Mouse (Mus musculus): ENCODE results near the gene Nup93. TPM values are rescaled to one million over a fixed set of nuclear protein-coding genes. Genes with fewer than 3 reads are reported as not detected.

The Nup93 gene
- polyA plus RNA-seq, 1 experiment from 2014 or later, result 106 TPM

DNA sequence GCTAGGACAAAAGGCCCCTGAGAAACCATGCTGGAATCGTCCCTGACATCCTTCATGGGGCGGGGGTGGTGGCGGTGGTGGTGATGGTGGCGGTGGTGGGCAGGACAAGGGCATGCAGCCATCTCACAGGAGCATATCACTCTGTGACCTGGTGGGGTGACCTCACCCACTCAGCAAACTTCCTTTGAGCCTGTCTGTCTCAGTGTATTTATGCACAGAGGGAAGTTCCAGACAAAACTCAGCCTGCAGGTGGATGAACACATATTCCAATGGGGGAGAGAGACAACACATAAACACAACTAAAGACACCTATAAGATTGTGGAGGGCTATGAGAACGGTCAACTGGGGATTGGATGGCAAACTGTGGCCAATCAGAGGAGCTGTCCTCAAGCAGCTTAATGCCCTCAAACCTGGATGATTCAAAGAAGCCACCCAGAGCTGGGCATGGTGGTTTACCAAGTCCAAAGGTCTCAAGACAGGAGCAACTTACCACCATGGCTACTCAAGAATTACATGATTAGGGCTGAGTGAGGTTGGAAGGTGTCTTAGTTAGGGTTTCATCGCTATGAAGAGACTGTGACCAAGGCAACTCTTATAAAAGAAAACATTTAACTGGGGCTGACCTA lies 150.4 kb downstream of the Nup93 start:
- 81% methylated on average over 6 of the region's 6 CpGs for WGBS
- Histone ChIP-seq H3K9ac (ENCODE audit: low read depth, low read length) (no peak overlapping the region), H3K36me3 (ENCODE audit: control insufficient read depth, insufficient read depth, low read length) (no peaks in the 10 kb centered on the region), H3K4me1 (replicated peaks; ENCODE audit: control insufficient read depth, insufficient read depth, low read length) (peaks cover 3% of the 10 kb centered on the region; the same call in 1 of the 2 replicates), H3K27me3 (replicated peaks; ENCODE audit: control insufficient read depth, insufficient read depth, low read length) (no peaks in the 10 kb centered on the region), H3K4me2 (no peak overlapping the region), H3K27ac (ENCODE audit: low read depth, low read length) (no peak overlapping the region), H3K4me3 (ENCODE audit: low read depth, low read length) (no peak overlapping the region), H3K9me3 (ENCODE audit: control insufficient read depth, low read length) (no peaks in the 10 kb centered on the region)
- no peak for DNase-seq (ENCODE audit: low spot score)
- no peak for ATAC-seq (replicated peaks; ENCODE audit: low FRiP score)

GRCm38 (mm10) chr8:94365410-94365981 lies 151.1 kb downstream of the Nup93 start:
- H3K4me2 ChIP-seq, result no peak overlapping the region
- peaks cover 3% of the 10 kb centered on the region; the same call in 1 of the 2 replicates for H3K4me1 ChIP-seq (replicated peaks; ENCODE audit: control insufficient read depth, insufficient read depth, low read length)
- DNase-seq (ENCODE audit: low spot score) (no peak), ATAC-seq (replicated peaks; ENCODE audit: low FRiP score) (peak; percentile 70)
- no peaks in the 10 kb centered on the region for H3K27me3 ChIP-seq (replicated peaks; ENCODE audit: control insufficient read depth, insufficient read depth, low read length)
- H3K27ac ChIP-seq (ENCODE audit: low read depth, low read length), result peak overlapping the region; percentile 36; the same call in 1 of the 2 replicates
- no peaks in the 10 kb centered on the region for H3K36me3 ChIP-seq (ENCODE audit: control insufficient read depth, insufficient read depth, low read length)
- no peak overlapping the region for H3K4me3 ChIP-seq (ENCODE audit: low read depth, low read length)
- no peak overlapping the region for H3K9ac ChIP-seq (ENCODE audit: low read depth, low read length)
- 57% methylated on average over 9 of the region's 9 CpGs for WGBS
- no peaks in the 10 kb centered on the region for H3K9me3 ChIP-seq (ENCODE audit: control insufficient read depth, low read length)

MicroRNA genes within 50 kb of the gene (microRNA counts, 519-probe panel; counts per million panel counts)
- microRNA mmu-miR-138, result 4,145 counts per million, percentile 24 among the panel's probes with 10 or more counts

Small RNA genes lying within 50 kb of the gene (microRNA-seq; reads per million reads assigned to microRNA genes)
- gene Mir138-2 (ENCODE audit: borderline number of aligned reads), result 172 reads per million, percentile 54 among the genes with 10 or more reads in this experiment

Other genes with a start within 250 kb of the Nup93 start
- 72.4 and 79.8 TPM in 2 replicates for gene Amfr, start 201.7 kb upstream of the Nup93 start, polyA plus RNA-seq (2014; fragmentation: Nextera tagmentation; extraction: Ambion mirVana)
- 156 and 158 TPM in 2 replicates for gene Nudt21, start 177.5 kb upstream of the Nup93 start, polyA plus RNA-seq (2014; fragmentation: Nextera tagmentation; extraction: Ambion mirVana)
- 12.2 and 13.2 TPM in 2 replicates for gene Ogfod1, start 177.4 kb upstream of the Nup93 start, polyA plus RNA-seq (2014; fragmentation: Nextera tagmentation; extraction: Ambion mirVana)
- 8.7 and 9.5 TPM in 2 replicates for gene Bbs2, start 115.6 kb upstream of the Nup93 start, polyA plus RNA-seq (2014; fragmentation: Nextera tagmentation; extraction: Ambion mirVana)
- not detected in 2 replicates for gene Mt4, start 77.4 kb upstream of the Nup93 start, polyA plus RNA-seq (2014; fragmentation: Nextera tagmentation; extraction: Ambion mirVana)
- 0.64 and 0.95 TPM in 2 replicates for gene Mt3, start 62.0 kb upstream of the Nup93 start, polyA plus RNA-seq (2014; fragmentation: Nextera tagmentation; extraction: Ambion mirVana)
- 785 and 795 TPM in 2 replicates for gene Mt2, start 41.9 kb upstream of the Nup93 start, polyA plus RNA-seq (2014; fragmentation: Nextera tagmentation; extraction: Ambion mirVana)
- gene Mt1, start 35.5 kb upstream of the Nup93 start, polyA plus RNA-seq (2014; fragmentation: Nextera tagmentation; extraction: Ambion mirVana), result 2,440 and 2,461 TPM in 2 replicates
- gene Slc12a3, start 114.6 kb downstream of the Nup93 start, polyA plus RNA-seq (2014; fragmentation: Nextera tagmentation; extraction: Ambion mirVana), result not detected in 2 replicates
- gene Herpud1, start 171.9 kb downstream of the Nup93 start, polyA plus RNA-seq (2014; fragmentation: Nextera tagmentation; extraction: Ambion mirVana), result 110 and 115 TPM in 2 replicates
- not detected in 2 replicates for gene Nlrc5, start 219.8 kb downstream of the Nup93 start, polyA plus RNA-seq (2014; fragmentation: Nextera tagmentation; extraction: Ambion mirVana)